Mouse (Mus musculus) embryonic fibroblast, embryonic 13.5 days (primary cell): ENCODE results near the gene Fut8.

Experiments
- CTCF ChIP-seq: IDR thresholded peaks from 2 replicates; pipeline ENCODE4 v1.5.1; 2011; ENCODE audit warnings: mild to moderate bottlenecking, control low read depth, low read length, moderate library complexity, borderline replicate concordance; ENCODE audit not compliant: insufficient read depth
- POLR2A ChIP-seq: IDR thresholded peaks from 2 replicates; pipeline ENCODE4 v1.6.1; 2011; ENCODE audit warnings: low read depth, mild to moderate bottlenecking, control low read depth, low read length, moderate library complexity

DNA sequence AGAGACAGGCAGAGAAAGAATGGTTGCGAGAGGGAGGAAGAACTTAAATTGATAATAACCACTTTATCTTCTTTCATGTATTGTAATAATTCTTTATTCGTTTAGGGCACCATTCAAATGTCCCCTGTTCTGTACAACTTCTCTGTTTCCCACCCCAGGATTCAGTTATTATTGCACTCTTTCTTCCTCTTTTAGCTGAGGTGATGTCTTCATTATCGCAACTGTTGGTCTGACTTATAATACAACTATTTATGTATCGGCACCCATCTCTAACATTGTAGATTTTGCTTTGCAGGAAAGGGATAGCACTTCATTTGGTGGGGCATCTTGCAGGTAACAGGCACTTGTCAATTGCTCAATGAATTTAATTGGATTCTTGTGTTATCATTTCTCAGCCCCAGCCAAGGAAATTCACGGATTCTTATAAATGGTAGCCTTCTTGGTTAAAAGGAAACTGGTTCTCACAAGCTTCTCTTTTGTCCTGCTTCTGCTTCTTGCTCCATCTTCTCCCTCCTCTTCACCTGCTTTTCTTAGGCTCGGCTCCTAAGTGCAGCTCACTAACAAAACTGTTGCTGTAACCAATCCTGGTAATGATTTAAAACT is 15.6 kb upstream of the Fut8 start:
- no peak for TF ChIP-seq CTCF
- TF ChIP-seq POLR2A = no peak
